Mouse (Mus musculus) small intestine, adult 2 months (tissue): Measurements from ENCODE around the gene Tenm3. TPM values are rescaled to one million over a fixed set of nuclear protein-coding genes. Genes with fewer than 3 reads are reported as not detected.

ENCODE experiments used
- H3K27ac ChIP-seq: fragments of 200-500 bp; 2 replicates; pipeline ENCODE4 v1.5.1; 2012; ENCODE audit warnings: low read depth, low read length, control low read depth, inconsistent platforms; ENCODE audit not compliant: insufficient read depth
- H3K27me3 ChIP-seq: fragments of 200-500 bp; 2 replicates; pipeline ENCODE4 v1.6.1; 2012; ENCODE audit warnings: mild to moderate bottlenecking, moderate library complexity, low read length, inconsistent platforms; ENCODE audit not compliant: control insufficient read depth, insufficient read depth
- H3K36me3 ChIP-seq: fragments of 200-500 bp; 2 replicates; pipeline ENCODE4 v1.6.1; 2012; ENCODE audit warnings: mild to moderate bottlenecking, low read length, control low read depth, inconsistent platforms; ENCODE audit not compliant: control insufficient read depth, insufficient read depth
- H3K4me1 ChIP-seq: fragments of 200-500 bp; 2 replicates; pipeline ENCODE4 v1.6.1; 2012; ENCODE audit warnings: low read length, inconsistent platforms, mixed read lengths; ENCODE audit not compliant: control insufficient read depth, insufficient read depth, insufficient read length
- H3K4me3 ChIP-seq: fragments of 200-500 bp; 2 replicates; pipeline ENCODE4 v1.5.1; 2012; ENCODE audit warnings: low read depth, mild to moderate bottlenecking, control low read depth, inconsistent platforms, low read length, moderate library complexity
- CTCF ChIP-seq: fragments of 200-500 bp; IDR thresholded peaks from 2 replicates; pipeline ENCODE4 v1.5.1; 2012; ENCODE audit warnings: low read depth, mild to moderate bottlenecking, control low read depth, inconsistent platforms, low read length, moderate library complexity, mixed read lengths; ENCODE audit not compliant: insufficient replicate concordance, insufficient read length; ENCODE audit errors: extremely low read depth
- POLR2A ChIP-seq: fragments of 200-500 bp; IDR thresholded peaks from 2 replicates; pipeline ENCODE4 v1.6.1; 2012; ENCODE audit warnings: low read depth, mild to moderate bottlenecking, control low read depth, inconsistent platforms, low read length, moderate library complexity
- WGBS: fragments of 180-500 bp; shearing (Covaris S2); methylation state at CpG from one replicate; pipeline ENCODE4 v1.1.7; 2018; 5-methylcytosine and 5-hydroxymethylcytosine counted together
- polyA plus RNA-seq: library from polyadenylated mRNA; depleted of rRNA; stranded (reverse); fragments of >200 nt; gene quantifications from 2 replicates; pipeline ENCODE4 v1.2.3, GENCODE M21; 2012

Gene Tenm3
- polyA plus RNA-seq, 1 experiment: 1.6 TPM

DNA sequence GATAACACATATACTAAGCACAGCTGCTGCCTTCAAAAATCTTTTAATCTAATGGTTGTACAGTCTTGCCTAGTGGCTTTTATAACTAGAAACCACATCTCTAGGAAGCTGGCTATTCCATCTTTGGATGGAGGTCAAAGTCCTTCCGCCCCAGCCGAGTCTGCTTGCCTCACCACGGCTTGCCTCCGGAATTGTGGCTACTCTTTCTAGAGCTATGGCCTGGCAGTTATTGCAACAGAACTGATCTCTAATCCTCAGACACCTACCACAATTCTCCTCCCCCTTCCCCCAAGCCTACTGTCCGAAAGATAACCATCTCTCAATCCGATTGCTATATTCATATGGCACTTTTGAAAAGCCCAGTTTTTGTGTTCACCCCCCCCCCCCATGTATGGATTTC is 101.0 kb downstream of the Tenm3 start:
- TF ChIP-seq CTCF (no peak), POLR2A (no peak)
- H3K27ac ChIP-seq: no peak overlapping the region
- no peaks in the 10 kb centered on the region for H3K36me3 ChIP-seq
- WGBS: 79% methylated on average over 6 of the region's 6 CpGs
- H3K27me3 ChIP-seq: no peaks in the 10 kb centered on the region
- no peaks in the 10 kb centered on the region for H3K4me1 ChIP-seq
- no peak overlapping the region for H3K4me3 ChIP-seq

DNA sequence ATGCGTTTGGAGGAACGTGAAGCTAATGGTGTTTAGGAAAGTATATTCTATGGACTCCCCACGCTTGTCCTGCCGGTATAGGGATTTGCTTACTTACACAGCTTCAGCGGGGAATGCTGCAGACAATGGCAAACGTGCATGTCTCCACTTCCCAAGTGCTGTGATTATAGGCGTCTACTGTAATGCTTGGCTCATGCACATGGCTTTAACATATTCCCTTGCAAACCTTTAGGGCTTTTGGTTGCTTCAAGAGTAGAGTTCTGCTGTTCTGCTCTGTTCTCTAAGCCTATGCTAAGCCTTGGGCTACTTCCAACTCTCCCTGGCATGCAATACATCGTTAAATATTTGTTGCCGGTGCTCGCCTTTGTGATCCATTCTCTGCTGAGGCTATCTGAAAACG is 102.8 kb downstream of the Tenm3 start:
- Histone ChIP-seq H3K4me3 (no peak overlapping the region), H3K36me3 (no peaks in the 10 kb centered on the region), H3K27me3 (no peaks in the 10 kb centered on the region), H3K27ac (no peak overlapping the region), H3K4me1 (no peaks in the 10 kb centered on the region)
- 65% methylated on average over 11 of the region's 11 CpGs for WGBS
- TF ChIP-seq CTCF: no peak
- TF ChIP-seq POLR2A: no peak

- TF ChIP-seq CTCF (no peak), POLR2A (no peak)
- no peak overlapping the region for H3K27ac ChIP-seq
- no peaks in the 10 kb centered on the region for H3K27me3 ChIP-seq
- H3K36me3 ChIP-seq: no peaks in the 10 kb centered on the region
- no peaks in the 10 kb centered on the region for H3K4me1 ChIP-seq
- H3K4me3 ChIP-seq: no peak overlapping the region; the same call in 1 of the 2 replicates
- 35% methylated on average over 23 of the region's 23 CpGs for WGBS
These were observed 103.4 kb downstream of the Tenm3 start for GRCm38 (mm10) chr8:48740147-48740881.

DNA sequence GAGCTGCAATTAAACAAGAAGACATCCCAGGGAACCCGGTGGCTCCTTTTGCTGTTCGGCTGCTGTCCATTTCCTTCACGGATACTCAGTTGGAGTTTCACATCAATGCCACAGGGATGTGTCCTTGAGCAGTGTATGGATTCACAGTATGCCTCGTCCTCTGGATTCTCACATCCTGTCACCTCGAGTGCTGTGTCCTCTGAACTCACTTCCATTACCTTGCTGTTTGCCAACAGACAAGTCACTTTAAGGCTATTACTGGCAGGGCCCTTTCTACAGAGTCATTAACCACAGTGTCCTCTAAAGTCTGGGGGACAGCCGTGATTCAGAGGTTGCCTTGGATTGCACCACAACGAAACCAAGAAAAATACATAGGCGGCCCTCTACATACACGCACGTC is 110.0 kb downstream of the Tenm3 start:
- Histone ChIP-seq H3K36me3 (no peaks in the 10 kb centered on the region), H3K4me3 (no peak overlapping the region), H3K4me1 (no peaks in the 10 kb centered on the region), H3K27me3 (no peaks in the 10 kb centered on the region), H3K27ac (no peak overlapping the region)
- 75% methylated on average over 10 of the region's 10 CpGs for WGBS
- TF ChIP-seq POLR2A (no peak), CTCF (no peak)

- WGBS: 33% methylated on average over 4 of the region's 4 CpGs
- no peaks in the 10 kb centered on the region for H3K36me3 ChIP-seq
- no peaks in the 10 kb centered on the region for H3K27me3 ChIP-seq
- H3K4me1 ChIP-seq: no peaks in the 10 kb centered on the region
- H3K27ac ChIP-seq: no peak overlapping the region
- no peak overlapping the region for H3K4me3 ChIP-seq
- no peak for TF ChIP-seq POLR2A
- TF ChIP-seq CTCF: no peak
These were observed 110.7 kb downstream of the Tenm3 start for GRCm38 (mm10) chr8:48733057-48733456.

DNA sequence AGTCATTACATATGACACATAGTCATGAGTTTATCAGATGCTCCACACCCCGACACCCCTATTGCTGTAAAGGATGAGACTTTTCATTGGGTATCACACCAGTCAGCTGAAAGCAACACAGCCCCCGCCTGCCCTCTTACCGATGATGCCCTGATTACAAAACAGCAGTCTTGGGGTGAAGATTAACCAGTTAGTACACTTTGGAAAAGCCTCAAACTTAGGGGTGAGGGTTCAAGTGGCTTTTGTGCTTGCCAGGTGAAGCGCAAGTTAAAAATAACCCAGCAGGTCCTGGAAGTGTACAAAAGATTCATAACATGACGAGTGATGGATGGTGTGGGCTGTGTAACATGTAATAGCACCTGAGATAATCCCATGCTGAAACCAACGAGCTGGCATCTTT is 113.0 kb downstream of the Tenm3 start:
- H3K4me3 ChIP-seq: no peak overlapping the region
- H3K4me1 ChIP-seq: no peaks in the 10 kb centered on the region
- 36% methylated on average over 6 of the region's 6 CpGs for WGBS
- no peaks in the 10 kb centered on the region for H3K27me3 ChIP-seq
- H3K27ac ChIP-seq: no peak overlapping the region
- H3K36me3 ChIP-seq: no peaks in the 10 kb centered on the region
- TF ChIP-seq POLR2A: no peak
- no peak for TF ChIP-seq CTCF

DNA sequence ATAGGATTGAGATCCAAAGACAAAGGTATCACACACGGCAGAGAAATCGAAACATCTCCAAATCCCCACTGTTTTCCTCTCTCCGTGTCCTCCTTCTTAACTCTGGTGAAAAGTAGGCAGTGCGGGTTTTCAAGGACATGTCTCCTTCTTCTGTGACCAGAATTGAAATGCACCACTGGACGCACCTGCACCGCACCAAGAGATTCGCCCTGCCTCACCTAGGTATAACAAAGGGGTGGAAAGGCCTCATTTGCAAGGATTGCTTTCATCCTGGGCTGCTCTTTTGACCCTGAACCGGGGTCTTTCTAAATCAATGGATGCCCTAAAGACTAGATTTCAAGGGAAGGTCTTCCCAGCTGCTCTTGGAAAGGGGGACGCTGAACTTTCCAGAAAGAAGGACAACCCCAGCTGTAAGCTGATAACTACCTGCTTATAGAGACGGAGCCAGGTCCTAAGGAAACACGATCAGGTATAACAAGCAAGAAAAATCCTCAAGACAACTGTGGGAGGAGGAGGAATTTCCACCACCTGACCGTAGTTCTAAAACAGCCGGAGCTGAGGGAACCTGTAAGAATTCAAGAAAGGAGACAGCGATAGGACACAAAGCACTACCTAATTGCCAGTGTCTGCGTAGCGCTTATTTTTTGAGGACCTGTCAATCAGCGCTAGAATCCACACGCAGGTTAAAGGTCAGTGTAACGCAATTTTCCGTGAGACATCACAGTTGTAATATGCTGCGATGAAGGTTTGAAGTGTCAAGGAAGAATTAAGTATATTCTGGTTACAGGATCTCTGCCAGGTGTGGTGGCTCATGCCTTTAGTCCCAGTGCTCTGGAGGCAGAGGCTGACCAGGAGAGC is 114.7 kb downstream of the Tenm3 start:
- Histone ChIP-seq H3K36me3 (no peaks in the 10 kb centered on the region), H3K4me3 (no peak overlapping the region), H3K27me3 (no peaks in the 10 kb centered on the region), H3K27ac (no peak overlapping the region), H3K4me1 (no peaks in the 10 kb centered on the region)
- no peak for TF ChIP-seq CTCF
- TF ChIP-seq POLR2A: no peak
- 90% methylated on average over 21 of the region's 21 CpGs for WGBS
